Mouse (Mus musculus) midbrain, embryonic 16.5 days (tissue): ENCODE measurements around the gene Tlk1. TPM values are rescaled to one million over a fixed set of nuclear protein-coding genes. Genes with fewer than 3 reads are reported as not detected.

Source experiments
- ATAC-seq: fragments of 200-750 bp; cut with Nextera tagmentation; 2 replicates; pipeline ENCODE4 v1.8.0; 2017; ENCODE audit warnings: moderate TSS enrichment
- H3K27ac ChIP-seq: fragments of 300-500 bp; sonication (generic); 2 replicates; pipeline ENCODE4 v1.5.1; 2014; ENCODE audit warnings: mild to moderate bottlenecking, low read length, mixed read lengths
- H3K27me3 ChIP-seq: fragments of 300-500 bp; sonication (generic); 2 replicates; pipeline ENCODE4 v1.6.1; 2014; ENCODE audit warnings: low read depth, low read length, mixed read lengths; ENCODE audit not compliant: control insufficient read depth, insufficient read depth
- H3K36me3 ChIP-seq: fragments of 300-500 bp; sonication (generic); 2 replicates; pipeline ENCODE4 v1.6.1; 2014; ENCODE audit warnings: mild to moderate bottlenecking, low read length, moderate library complexity, mixed read lengths; ENCODE audit not compliant: control insufficient read depth, insufficient read depth
- H3K4me1 ChIP-seq: fragments of 300-500 bp; sonication (generic); 2 replicates; pipeline ENCODE4 v1.6.1; 2014; ENCODE audit warnings: mild to moderate bottlenecking, low read length, mixed read lengths; ENCODE audit not compliant: control insufficient read depth, insufficient read depth
- H3K4me2 ChIP-seq: fragments of 300-500 bp; sonication (generic); 2 replicates; pipeline ENCODE4 v1.6.1; 2014; ENCODE audit warnings: mild to moderate bottlenecking, low read length, mixed read lengths
- H3K4me3 ChIP-seq: fragments of 300-500 bp; sonication (generic); 2 replicates; pipeline ENCODE4 v1.5.1; 2014; ENCODE audit warnings: low read depth, mild to moderate bottlenecking, low read length, moderate library complexity, mixed read lengths
- H3K9ac ChIP-seq: fragments of 300-500 bp; sonication (generic); 2 replicates; pipeline ENCODE4 v1.6.1; 2014; ENCODE audit warnings: low read depth, low read length, mixed read lengths
- H3K9me3 ChIP-seq: fragments of 300-500 bp; sonication (generic); replicated peaks from 2 replicates; pipeline ENCODE4 v1.6.1; 2014; ENCODE audit warnings: mild to moderate bottlenecking, low read length, mixed read lengths; ENCODE audit not compliant: control insufficient read depth, poor library complexity, severe bottlenecking
- WGBS: fragments of 180-500 bp; shearing (Covaris S2); extraction: QIAGEN DNeasy Blood & Tissue Kit; methylation state at CpG from one replicate; pipeline ENCODE4 v1.1.7; 2014; 5-methylcytosine and 5-hydroxymethylcytosine counted together
- polyA plus RNA-seq: library from polyadenylated mRNA; unstranded; fragments of >200 nt; fragmentation: Nextera tagmentation; extraction: Ambion mirVana; gene quantifications from 2 replicates; pipeline ENCODE4 v1.2.1, GENCODE M21; 2015

Tlk1 gene
- polyA plus RNA-seq, 1 experiment from 2014 or later, result 17.2 TPM

GRCm38 (mm10) chr2:70826436-70827230, 1.1 kb upstream of the Tlk1 start:
- 79% methylated on average over 8 of the region's 8 CpGs for WGBS
- no peak overlapping the region; the same call in 1 of the 2 replicates for H3K4me3 ChIP-seq

GRCm38 (mm10) chr2:70824838-70825370, 624 bp downstream of the Tlk1 start:
- Histone ChIP-seq H3K27me3 (no peaks in the 10 kb centered on the region), H3K27ac (peak overlapping the region; percentile 99), H3K9me3 (no peaks in the 10 kb centered on the region), H3K4me3 (peak overlapping the region; percentile 93), H3K4me1 (peaks cover 17% of the 10 kb centered on the region), H3K9ac (peak overlapping the region; percentile 93), H3K36me3 (no peaks in the 10 kb centered on the region), H3K4me2 (peak overlapping the region; percentile 70)
- under 1% methylated on average over 43 of the region's 59 CpGs for WGBS
- peak; percentile 80 for ATAC-seq

More at GRCm38 (mm10) chr2:70826436-70827230, 1.1 kb upstream of the Tlk1 start:
- Histone ChIP-seq H3K27ac (no peak overlapping the region), H3K4me1 (peaks cover 14% of the 10 kb centered on the region), H3K9ac (no peak overlapping the region), H3K4me2 (0 out of 2 replicates have a peak overlapping the region, but pooled peaks have one; percentile 17), H3K9me3 (no peaks in the 10 kb centered on the region), H3K27me3 (no peaks in the 10 kb centered on the region), H3K36me3 (no peaks in the 10 kb centered on the region)
- ATAC-seq, result no peak

GRCm38 (mm10) chr2:70823926-70824800, 1.4 kb downstream of the Tlk1 start:
- WGBS, result under 1% methylated on average over 27 of the region's 27 CpGs

GRCm38 (mm10) chr2:70823434-70823833, 2.1 kb downstream of the Tlk1 start:
- 26% methylated on average over 5 of the region's 5 CpGs for WGBS
- Histone ChIP-seq H3K9ac (no peak overlapping the region), H3K27me3 (no peaks in the 10 kb centered on the region), H3K27ac (no peak overlapping the region), H3K4me2 (peak overlapping the region; percentile 70), H3K4me1 (peaks cover 17% of the 10 kb centered on the region), H3K4me3 (peak overlapping the region; percentile 93), H3K9me3 (no peaks in the 10 kb centered on the region), H3K36me3 (no peaks in the 10 kb centered on the region)
- no peak for ATAC-seq

More at GRCm38 (mm10) chr2:70823926-70824800, 1.4 kb downstream of the Tlk1 start:
- Histone ChIP-seq H3K9ac (peak overlapping the region; percentile 93), H3K4me1 (peaks cover 17% of the 10 kb centered on the region), H3K27me3 (no peaks in the 10 kb centered on the region), H3K4me3 (peak overlapping the region; percentile 93), H3K36me3 (no peaks in the 10 kb centered on the region), H3K27ac (peak overlapping the region; percentile 99), H3K9me3 (no peaks in the 10 kb centered on the region), H3K4me2 (peak overlapping the region; percentile 70)
- no peak for ATAC-seq

- ATAC-seq, result no peak
- no peaks in the 10 kb centered on the region for H3K27me3 ChIP-seq
- H3K4me2 ChIP-seq, result no peak overlapping the region
- H3K36me3 ChIP-seq, result no peaks in the 10 kb centered on the region
- H3K27ac ChIP-seq, result no peak overlapping the region
- H3K9me3 ChIP-seq, result no peaks in the 10 kb centered on the region
- no peak overlapping the region for H3K9ac ChIP-seq
- H3K4me1 ChIP-seq, result peaks cover 3% of the 10 kb centered on the region; the same call in 1 of the 2 replicates
- H3K4me3 ChIP-seq, result no peak overlapping the region
- WGBS, result 52% methylated on average over 3 of the region's 3 CpGs
Measured at GRCm38 (mm10) chr2:70816939-70817338, 8.6 kb downstream of the Tlk1 start.

GRCm38 (mm10) chr2:70816016-70816415, 9.5 kb downstream of the Tlk1 start:
- no peaks in the 10 kb centered on the region for H3K27me3 ChIP-seq
- no peaks in the 10 kb centered on the region for H3K4me1 ChIP-seq
- H3K36me3 ChIP-seq, result no peaks in the 10 kb centered on the region
- no peak for ATAC-seq
- no peak overlapping the region for H3K4me3 ChIP-seq
- H3K4me2 ChIP-seq, result no peak overlapping the region
- H3K9ac ChIP-seq, result no peak overlapping the region
- WGBS, result 88% methylated on average over 2 of the region's 2 CpGs
- no peaks in the 10 kb centered on the region for H3K9me3 ChIP-seq
- H3K27ac ChIP-seq, result no peak overlapping the region

GRCm38 (mm10) chr2:70813608-70814007, 11.9 kb downstream of the Tlk1 start:
- H3K4me2 ChIP-seq, result no peak overlapping the region
- H3K36me3 ChIP-seq, result no peaks in the 10 kb centered on the region
- H3K27me3 ChIP-seq, result no peaks in the 10 kb centered on the region
- no peak overlapping the region for H3K9ac ChIP-seq
- H3K4me1 ChIP-seq, result no peaks in the 10 kb centered on the region
- 80% methylated on average over 4 of the region's 4 CpGs for WGBS
- no peaks in the 10 kb centered on the region for H3K9me3 ChIP-seq
- ATAC-seq, result no peak
- H3K27ac ChIP-seq, result no peak overlapping the region
- no peak overlapping the region for H3K4me3 ChIP-seq

GRCm38 (mm10) chr2:70811476-70811875, 14.1 kb downstream of the Tlk1 start:
- no peak overlapping the region for H3K4me3 ChIP-seq
- WGBS, result 77% methylated on average over 3 of the region's 3 CpGs
- no peak overlapping the region for H3K27ac ChIP-seq
- no peaks in the 10 kb centered on the region for H3K36me3 ChIP-seq
- no peak overlapping the region for H3K4me2 ChIP-seq
- no peaks in the 10 kb centered on the region for H3K4me1 ChIP-seq
- ATAC-seq, result no peak
- H3K9ac ChIP-seq, result no peak overlapping the region
- no peaks in the 10 kb centered on the region for H3K9me3 ChIP-seq
- H3K27me3 ChIP-seq, result no peaks in the 10 kb centered on the region
